Mouse (Mus musculus) lung, postnatal 0 days (tissue): ENCODE results near the gene Gpr34.

Experiments used
- CTCF ChIP-seq: IDR thresholded peaks from 2 replicates; pipeline ENCODE4 v1.5.1; 2016; ENCODE audit warnings: antibody characterized with exemption, mild to moderate bottlenecking
- EP300 ChIP-seq: IDR thresholded peaks from 2 replicates; pipeline ENCODE4 v1.6.1; 2016; ENCODE audit warnings: antibody characterized with exemption, mild to moderate bottlenecking, control low read depth

GRCm38 (mm10) chrX:13636398-13636797, 4.5 kb downstream of the Gpr34 start:
- TF ChIP-seq CTCF, result no peak
- no peak for TF ChIP-seq EP300
